Mouse (Mus musculus) gastrocnemius, adult 2 months (tissue): ENCODE results near the gene 4930451I11Rik. TPM values are rescaled to one million over a fixed set of nuclear protein-coding genes. Genes with fewer than 3 reads are reported as not detected.

Source experiments
- DNase-seq: peaks from one replicate; pipeline ENCODE4 v3.0.0; 2022
- H3K27ac ChIP-seq: fragments of 200-600 bp; 2 replicates; pipeline ENCODE4 v1.8.1; 2022; ENCODE audit warnings: mild to moderate bottlenecking
- H3K4me3 ChIP-seq: fragments of 200-600 bp; 2 replicates; pipeline ENCODE4 v1.8.1; 2022; ENCODE audit warnings: mild to moderate bottlenecking, moderate library complexity
- CTCF ChIP-seq: fragments of 200-600 bp; IDR thresholded peaks from 2 replicates; pipeline ENCODE4 v1.8.1; 2022; ENCODE audit warnings: antibody characterized with exemption, mild to moderate bottlenecking, moderate library complexity
- intact Hi-C: fragments of 180-260 bp; cut with DNase I; formaldehyde crosslinking; loops from one replicate; pipeline ENCODE4 v1.15.1; 2025
- long read RNA-seq, 2 experiments: library from polyadenylated mRNA; stranded (forward); transcript quantifications; one replicate each; pipeline ENCODE4 v2.0.0; 2021
- total RNA-seq, 2 experiments: library from RNA; stranded (reverse); gene quantifications; 2 replicates each; pipeline ENCODE4 v1.2.3; 2021

The 4930451I11Rik gene
- total RNA-seq: not detected
- long read RNA-seq, experiment 1: 0 reads
- long read RNA-seq, experiment 2: 0 reads

DNA sequence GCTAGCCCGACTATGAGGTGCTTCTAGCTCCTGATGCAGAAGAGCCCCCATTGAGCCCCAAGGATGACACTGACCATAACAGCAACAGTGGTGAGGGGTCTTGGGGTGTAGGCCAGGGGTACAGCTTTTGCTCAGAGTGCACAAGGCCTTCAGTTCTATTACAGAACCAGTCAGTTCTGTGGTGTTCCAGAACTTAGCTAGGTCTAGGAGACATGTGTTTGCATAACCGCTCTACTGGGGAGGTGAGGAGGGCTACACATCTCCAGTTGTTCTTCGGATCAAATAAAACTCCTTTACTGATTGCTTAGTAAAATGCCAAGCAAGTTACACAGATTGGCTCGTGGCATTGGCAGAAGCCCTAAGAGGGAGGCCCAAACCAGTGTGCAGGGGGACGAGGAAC, at the start of gene 4930451I11Rik:
Gene 4930451I11Rik, minus strand, starts transcription at position 101 of the 400 bp plus-strand sequence.
- TF ChIP-seq CTCF: no peak
- no peak for DNase-seq
- intact Hi-C loops: no loop called here
- Histone ChIP-seq H3K27ac (0 out of 2 replicates have a peak within 1 kb of the TSS, but pooled peaks have one; percentile 0), H3K4me3 (peak within 1 kb of the TSS; percentile 55)

DNA sequence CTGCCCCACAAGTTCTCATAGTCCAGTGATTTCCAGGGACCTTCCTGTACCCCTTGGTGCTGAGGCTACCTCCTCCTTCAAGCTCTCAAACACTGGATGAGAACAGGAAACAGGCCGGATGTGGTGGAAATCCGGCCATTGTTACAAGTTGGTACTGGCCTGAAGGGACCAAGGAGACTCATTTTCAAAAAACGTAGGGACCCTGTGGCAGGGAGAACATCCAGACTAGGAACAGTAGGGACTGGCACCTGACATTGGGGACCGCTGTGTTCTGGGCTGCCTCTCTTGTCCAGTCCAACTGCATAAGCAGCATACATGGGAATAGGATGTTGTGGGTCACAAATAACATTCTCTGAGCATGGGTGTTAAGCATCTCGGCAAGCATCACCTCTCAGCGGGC, 49.6 kb upstream of the 4930451I11Rik start:
- intact Hi-C loops: loop anchor here (5.0 kb wide), 1 partner anchor 59 kb away; no protein-coding TSS in a partner anchor
- H3K4me3 ChIP-seq: peak overlapping the region; percentile 94
- no peak for TF ChIP-seq CTCF
- no peak for DNase-seq
- peak overlapping the region; percentile 97 for H3K27ac ChIP-seq

DNA sequence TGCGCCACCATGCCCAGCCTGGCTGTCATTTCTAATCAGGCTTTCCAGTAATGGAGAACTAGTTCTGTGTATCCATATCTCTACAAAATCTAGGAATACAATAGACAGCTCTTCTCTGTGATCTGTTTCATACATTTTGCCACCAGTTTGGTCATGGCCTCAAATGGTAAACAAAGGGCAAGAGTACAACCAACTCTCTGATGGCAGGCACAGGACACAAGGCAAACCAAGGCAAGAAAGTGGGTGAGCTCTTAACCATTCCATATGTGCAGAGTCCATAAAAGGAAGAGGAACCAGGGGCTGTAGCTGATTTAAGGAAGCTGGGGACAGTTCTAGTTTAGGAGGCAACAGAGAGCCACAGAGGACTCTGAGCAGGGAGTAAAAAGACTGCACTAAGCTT, 45.8 kb upstream of the 4930451I11Rik start:
- no peak for TF ChIP-seq CTCF
- no peak overlapping the region for H3K27ac ChIP-seq
- H3K4me3 ChIP-seq: no peak overlapping the region
- no peak for DNase-seq
- intact Hi-C loops: no loop called here

DNA sequence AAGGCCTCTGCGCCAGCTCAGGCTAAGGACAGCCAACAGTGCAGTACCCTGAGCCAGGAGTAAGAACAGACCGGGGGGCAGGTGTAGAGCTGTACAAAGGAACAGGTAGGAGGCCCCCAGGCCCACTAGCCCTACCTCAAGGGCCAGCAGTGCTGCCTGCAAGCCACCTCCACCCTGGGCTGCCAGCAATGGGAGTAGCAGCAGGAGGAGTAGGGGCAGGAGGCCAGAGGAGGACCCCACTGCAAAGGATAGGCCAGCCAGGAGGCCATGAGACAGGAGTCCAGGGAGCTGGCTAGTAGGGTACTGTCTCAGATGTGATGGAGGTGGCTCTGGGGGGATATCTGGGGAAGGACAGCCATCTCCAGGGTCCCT, 39.1 kb upstream of the 4930451I11Rik start:
- TF ChIP-seq CTCF: no peak
- H3K4me3 ChIP-seq: no peak overlapping the region
- intact Hi-C loops: no loop called here
- H3K27ac ChIP-seq: peak overlapping the region; percentile 35
- no peak for DNase-seq

DNA sequence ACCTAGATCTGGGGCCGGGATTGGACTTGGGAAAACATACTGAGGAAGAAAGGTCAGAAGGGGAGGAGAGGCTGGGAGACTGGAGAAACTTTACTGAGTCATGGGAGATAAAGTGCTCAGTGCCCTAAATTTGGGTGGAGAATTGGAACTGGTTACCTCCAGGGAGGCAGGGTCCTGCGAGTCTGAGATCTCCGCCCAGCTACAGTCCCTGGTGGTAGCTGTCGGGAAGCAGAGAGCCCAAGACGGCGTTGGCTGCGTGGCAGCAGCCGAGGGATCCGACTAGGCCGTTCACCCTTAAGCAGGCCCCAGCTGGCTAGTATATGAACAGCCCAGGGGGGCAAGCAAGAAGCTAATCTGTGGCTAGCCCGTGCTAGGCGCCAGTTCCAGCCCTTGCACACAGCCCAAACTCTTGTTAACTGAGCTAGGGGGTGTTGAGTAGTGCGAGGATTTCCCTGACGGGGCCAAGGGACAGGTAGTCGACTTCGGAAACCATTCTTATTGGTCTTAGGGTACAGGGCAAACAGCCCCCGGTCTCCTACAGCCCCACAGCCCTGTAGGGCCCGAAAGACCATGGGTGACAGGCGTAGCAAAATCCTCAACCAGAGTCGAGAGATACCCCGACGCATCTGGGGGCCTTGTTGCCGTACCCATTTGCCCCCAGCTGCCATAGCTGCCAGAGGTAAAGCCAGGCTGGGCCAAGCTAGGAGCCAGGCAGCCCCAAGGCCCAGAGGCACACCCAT, 38.5 kb upstream of the 4930451I11Rik start:
- Histone ChIP-seq H3K27ac (peak overlapping the region; percentile 35), H3K4me3 (no peak overlapping the region)
- no peak for DNase-seq
- no peak for TF ChIP-seq CTCF
- intact Hi-C loops: no loop called here

DNA sequence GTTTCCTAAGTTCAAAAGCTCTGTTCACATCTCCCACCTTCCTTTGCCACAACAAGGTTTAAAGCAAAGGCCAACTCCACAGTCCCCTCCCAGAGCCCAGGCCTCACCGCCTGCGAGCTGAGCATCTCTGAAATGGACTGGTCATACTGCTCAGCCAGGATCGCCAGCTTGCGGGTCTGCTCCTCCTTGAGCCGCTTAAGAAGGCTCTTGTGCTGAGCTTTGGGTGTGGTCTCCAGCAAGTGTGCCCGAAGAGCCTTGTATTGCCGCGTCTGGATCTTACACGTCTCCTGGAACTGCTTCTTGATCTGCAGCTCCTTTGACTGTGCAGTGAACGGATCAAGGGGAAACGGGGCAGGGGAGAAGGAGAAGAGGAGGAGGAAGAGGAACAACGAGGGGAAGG, 36.6 kb upstream of the 4930451I11Rik start:
- Histone ChIP-seq H3K27ac (no peak overlapping the region), H3K4me3 (no peak overlapping the region)
- no peak for TF ChIP-seq CTCF
- no peak for DNase-seq
- intact Hi-C loops: no loop called here

DNA sequence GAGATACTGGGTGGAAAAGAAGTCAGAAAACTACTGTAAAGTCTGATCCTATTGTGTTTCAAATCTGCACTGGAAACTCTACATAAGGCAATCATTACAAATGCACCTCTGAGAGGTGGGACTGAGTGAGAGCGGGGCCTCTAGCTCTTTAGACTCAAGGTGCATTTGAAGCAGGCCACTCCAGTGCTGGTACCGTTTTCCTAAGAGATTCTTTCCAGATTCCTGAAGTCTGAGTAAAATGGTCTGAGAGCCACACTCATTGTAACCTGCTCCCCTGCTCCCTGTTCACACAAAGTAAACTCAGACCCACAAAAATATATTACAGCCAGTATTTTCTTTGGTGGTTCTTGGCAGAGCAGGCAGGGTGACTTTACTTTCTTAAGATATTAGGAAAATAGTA, 36.1 kb upstream of the 4930451I11Rik start:
- intact Hi-C loops: no loop called here
- Histone ChIP-seq H3K27ac (no peak overlapping the region), H3K4me3 (no peak overlapping the region)
- no peak for TF ChIP-seq CTCF
- no peak for DNase-seq

DNA sequence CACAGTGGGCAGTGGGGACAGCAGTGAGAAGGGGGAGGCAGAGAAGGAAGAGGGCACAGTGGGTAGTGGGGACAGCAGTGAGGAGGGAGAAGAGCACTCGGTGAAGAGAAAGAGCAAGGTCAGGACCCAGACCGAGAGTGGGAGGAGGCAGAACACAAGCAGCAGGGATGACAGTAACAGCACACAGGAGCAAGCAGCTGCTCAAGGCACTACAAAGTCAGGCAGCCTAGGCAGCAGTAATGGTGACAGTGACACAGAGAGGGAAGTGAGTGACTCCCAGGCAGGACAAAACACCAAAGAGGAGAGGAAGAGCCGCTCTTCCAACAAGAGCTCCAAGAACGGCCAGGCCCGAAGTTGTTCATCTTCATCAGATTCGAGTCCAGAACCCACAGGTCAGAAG, 32.4 kb upstream of the 4930451I11Rik start:
- no peak for TF ChIP-seq CTCF
- no peak for DNase-seq
- no peak overlapping the region for H3K4me3 ChIP-seq
- intact Hi-C loops: loop anchor here (2.0 to 5.0 kb wide), 2 partner anchors 19 to 41 kb away; no protein-coding TSS in a partner anchor
- H3K27ac ChIP-seq: no peak overlapping the region

DNA sequence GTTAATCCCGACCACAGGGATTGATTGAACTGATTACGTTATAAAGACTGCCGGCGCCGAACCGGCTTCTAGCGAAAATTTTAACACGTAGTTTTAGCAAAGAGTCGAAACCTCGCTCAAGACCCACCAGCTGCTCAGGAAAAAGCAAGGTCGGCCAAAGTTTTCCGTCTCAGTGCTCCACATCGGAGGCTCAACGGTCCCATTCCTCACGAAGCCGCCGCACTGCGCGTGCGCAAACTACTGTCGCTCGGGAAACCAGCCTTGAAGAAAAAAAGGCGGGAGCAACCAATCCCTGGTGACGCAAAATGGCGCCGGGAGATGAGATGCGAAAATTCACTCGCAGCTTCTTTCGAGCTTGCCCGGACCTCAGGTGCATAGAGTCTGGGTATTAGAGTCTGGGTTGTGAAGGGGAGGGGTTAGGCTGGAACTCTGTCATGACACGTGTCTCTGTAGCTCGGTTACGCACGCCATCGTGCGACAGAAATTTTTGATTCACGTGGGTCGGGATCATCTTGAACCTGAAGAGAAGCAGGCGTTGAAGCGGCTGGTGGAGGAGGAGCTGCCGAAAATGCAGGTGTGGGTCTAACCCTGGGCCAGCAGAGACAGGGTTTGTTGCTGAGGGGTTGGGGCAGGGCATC, 30.8 kb upstream of the 4930451I11Rik start, which contains the start of gene Ino80e:
Gene Ino80e, minus strand, starts transcription at position 231 of the 638 bp plus-strand sequence.
- intact Hi-C loops: loop anchor here (2.0 to 5.0 kb wide), 2 partner anchors 21 to 40 kb away; no protein-coding TSS in a partner anchor
- 0 out of 2 replicates have a peak, but pooled peaks have one; percentile 3 for TF ChIP-seq CTCF

DNA sequence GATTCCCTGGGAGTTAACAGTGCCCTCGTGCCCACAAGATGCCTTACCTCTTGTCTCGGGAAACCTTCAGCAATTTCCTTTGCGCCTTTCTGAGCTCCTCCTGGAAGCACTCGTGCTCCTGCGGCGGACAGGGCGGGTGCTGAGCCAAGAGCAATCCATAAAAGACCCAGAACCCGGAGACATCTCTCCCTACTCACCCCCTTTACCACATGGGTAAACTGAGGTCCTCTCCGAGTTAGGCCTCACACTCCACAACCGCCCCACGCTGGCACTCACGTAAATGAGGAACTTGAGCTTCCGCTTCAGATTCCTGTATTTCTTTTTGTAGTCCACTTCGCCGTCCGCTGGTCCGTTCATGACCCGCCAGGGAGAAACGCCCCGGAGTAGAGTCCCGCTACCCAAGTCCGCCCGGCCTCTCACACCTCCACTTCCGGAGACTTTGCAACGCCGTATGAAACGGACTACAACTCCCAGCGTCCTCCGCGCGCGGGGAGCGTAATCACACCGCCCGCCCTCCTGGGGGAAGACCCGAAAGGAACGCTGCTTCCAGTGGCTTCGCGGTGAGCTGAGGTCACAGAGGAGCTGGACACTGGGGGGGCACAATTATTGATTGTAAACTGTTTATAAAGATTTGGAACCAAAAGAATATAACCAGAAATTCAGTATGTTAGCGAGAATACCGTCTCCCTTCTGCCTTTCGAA, 30.1 kb upstream of the 4930451I11Rik start, which contains the start of gene Hirip3:
Gene Hirip3, plus strand, starts transcription at position 544 of the 702 bp plus-strand sequence.
- peak; percentile 97 for DNase-seq
- intact Hi-C loops: loop anchor here (2.0 to 5.0 kb wide), 2 partner anchors 21 to 39 kb away; no protein-coding TSS in a partner anchor
- H3K27ac ChIP-seq: peak within 1 kb of the TSS; percentile 95
- H3K4me3 ChIP-seq: peak within 1 kb of the TSS; percentile 87
- no peak for TF ChIP-seq CTCF

More for the DNA sequence above, 30.8 kb upstream of the 4930451I11Rik start, which contains the start of gene Ino80e:
- peak; percentile 95 for DNase-seq
- H3K27ac ChIP-seq: peak within 1 kb of the TSS; percentile 95
- peak within 1 kb of the TSS; percentile 87 for H3K4me3 ChIP-seq

DNA sequence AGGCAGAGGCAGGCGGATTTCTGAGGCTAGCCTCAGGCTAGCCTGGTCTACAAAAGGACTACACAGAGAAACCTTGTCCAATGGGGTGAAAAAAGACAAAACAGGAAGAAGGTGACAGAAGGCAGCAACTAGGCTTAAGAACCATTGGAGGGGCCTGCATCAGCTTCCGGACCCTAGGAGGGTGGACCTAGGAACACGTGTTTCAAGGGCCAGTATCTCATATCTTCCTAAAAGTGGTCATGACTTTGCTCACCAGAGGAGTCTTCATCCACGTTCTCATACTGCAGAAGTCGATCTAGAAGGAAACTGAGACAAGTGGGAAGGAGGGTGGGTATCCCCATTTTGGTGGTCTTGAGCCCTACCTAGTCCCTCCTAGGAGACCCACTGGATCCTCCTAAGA, 29.5 kb upstream of the 4930451I11Rik start:
- peak overlapping the region; percentile 95 for H3K27ac ChIP-seq
- intact Hi-C loops: loop anchor here (5.0 kb wide), 1 partner anchor 39 kb away; no protein-coding TSS in a partner anchor
- DNase-seq: no peak
- TF ChIP-seq CTCF: no peak
- H3K4me3 ChIP-seq: peak overlapping the region; percentile 87

DNA sequence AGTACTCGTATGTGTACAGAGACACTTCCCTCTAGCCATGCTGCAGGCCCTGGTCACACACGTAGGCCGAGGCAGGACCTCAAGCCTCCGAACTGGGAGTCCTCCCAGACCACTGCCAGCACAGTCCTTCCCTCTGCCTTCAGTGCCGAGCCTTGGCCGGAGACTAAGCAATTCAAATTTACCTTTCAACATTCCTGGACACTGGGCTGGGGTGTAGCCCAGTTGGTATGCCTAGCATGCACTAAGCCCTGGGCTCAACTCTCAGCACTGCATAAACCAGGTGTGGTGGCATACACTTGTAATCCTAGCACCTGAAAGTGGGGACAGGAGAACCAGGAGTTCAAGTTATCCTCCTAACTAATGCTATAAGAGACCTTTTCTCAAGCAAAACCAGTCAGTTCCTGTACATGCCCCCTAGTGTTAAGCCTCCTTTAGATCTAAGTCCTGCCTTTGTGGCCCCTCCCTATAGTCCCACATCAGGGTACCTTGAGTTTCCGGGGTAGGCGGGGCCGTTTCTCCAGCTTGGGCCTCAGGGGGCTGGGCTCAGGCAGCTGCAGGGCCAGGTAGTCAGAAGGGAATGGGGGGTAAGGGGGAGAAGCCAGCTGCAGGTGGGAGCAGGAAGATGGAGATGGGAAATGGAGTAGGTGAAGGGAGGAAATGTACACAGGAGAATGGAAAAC, 25.4 kb upstream of the 4930451I11Rik start:
- H3K4me3 ChIP-seq: no peak overlapping the region
- no peak for DNase-seq
- H3K27ac ChIP-seq: no peak overlapping the region
- no peak for TF ChIP-seq CTCF
- intact Hi-C loops: no loop called here
